Mouse (Mus musculus) E14TG2a.4 (cell line): ENCODE measurements around the gene Nell1.

Source experiments
- H3K27me3 ChIP-seq: 2 replicates; pipeline ENCODE4 v1.6.1; 2014; ENCODE audit warnings: low read length, control low read depth; ENCODE audit not compliant: insufficient read depth
- H3K36me3 ChIP-seq: 2 replicates; pipeline ENCODE4 v1.6.1; 2014; ENCODE audit warnings: low read length, control low read depth; ENCODE audit not compliant: insufficient read depth
- H3K4me1 ChIP-seq: replicated peaks from 2 replicates; pipeline ENCODE4 v1.6.1; 2014; ENCODE audit warnings: low read depth, low read length, control low read depth
- H3K4me3 ChIP-seq: replicated peaks from 2 replicates; pipeline ENCODE4 v1.5.1; 2014; ENCODE audit warnings: mild to moderate bottlenecking, low read length
- H3K9me3 ChIP-seq: 2 replicates; pipeline ENCODE4 v1.6.1; 2014; ENCODE audit warnings: low read length, control low read depth
- CTCF ChIP-seq: conservative IDR thresholded peaks from 2 replicates; pipeline ENCODE4 v1.5.1; 2014; ENCODE audit warnings: low read length
- NANOG ChIP-seq: IDR thresholded peaks from 2 replicates; pipeline ENCODE4 v1.6.1; 2014; ENCODE audit warnings: borderline replicate concordance, low read length, mixed read lengths
- POU5F1 ChIP-seq: IDR thresholded peaks from 2 replicates; pipeline ENCODE4 v1.6.1; 2014; ENCODE audit warnings: low read length, borderline replicate concordance

Gene Nell1

GRCm38 (mm10) chr7:50783652-50784051 is 809.0 kb downstream of the Nell1 start:
- TF ChIP-seq POU5F1 (no peak), CTCF (no peak), NANOG (no peak)
- H3K4me1 ChIP-seq, result no peaks in the 10 kb centered on the region
- no peaks in the 10 kb centered on the region for H3K36me3 ChIP-seq
- no peaks in the 10 kb centered on the region for H3K27me3 ChIP-seq
- no peaks in the 10 kb centered on the region for H3K9me3 ChIP-seq
- no peak overlapping the region for H3K4me3 ChIP-seq

- Histone ChIP-seq H3K4me3 (no peak overlapping the region), H3K36me3 (no peaks in the 10 kb centered on the region), H3K27me3 (no peaks in the 10 kb centered on the region), H3K4me1 (no peaks in the 10 kb centered on the region), H3K9me3 (no peaks in the 10 kb centered on the region)
- no peak for TF ChIP-seq POU5F1
- no peak for TF ChIP-seq NANOG
Observed at GRCm38 (mm10) chr7:50826180-50826579, 851.5 kb downstream of the Nell1 start.

- Histone ChIP-seq H3K27me3 (no peaks in the 10 kb centered on the region), H3K9me3 (no peaks in the 10 kb centered on the region), H3K36me3 (no peaks in the 10 kb centered on the region), H3K4me1 (no peaks in the 10 kb centered on the region), H3K4me3 (no peak overlapping the region)
- TF ChIP-seq CTCF (no peak), POU5F1 (no peak), NANOG (no peak)
Observed at GRCm38 (mm10) chr7:50832799-50833198, 858.1 kb downstream of the Nell1 start.

- no peaks in the 10 kb centered on the region for H3K4me1 ChIP-seq
- no peaks in the 10 kb centered on the region for H3K27me3 ChIP-seq
- no peak for TF ChIP-seq NANOG
- TF ChIP-seq POU5F1, result no peak
- no peaks in the 10 kb centered on the region for H3K36me3 ChIP-seq
- H3K9me3 ChIP-seq, result no peaks in the 10 kb centered on the region
- no peak overlapping the region for H3K4me3 ChIP-seq
Observed at GRCm38 (mm10) chr7:50842646-50843045, 868.0 kb downstream of the Nell1 start.

- Histone ChIP-seq H3K4me3 (no peak overlapping the region), H3K27me3 (no peaks in the 10 kb centered on the region), H3K36me3 (no peaks in the 10 kb centered on the region), H3K4me1 (no peaks in the 10 kb centered on the region), H3K9me3 (no peaks in the 10 kb centered on the region)
- TF ChIP-seq NANOG (no peak), CTCF (no peak), POU5F1 (no peak)
Observed at GRCm38 (mm10) chr7:50847921-50848320, 873.3 kb downstream of the Nell1 start.

GRCm38 (mm10) chr7:50850271-50850670 is 875.6 kb downstream of the Nell1 start:
- H3K36me3 ChIP-seq, result no peaks in the 10 kb centered on the region
- H3K27me3 ChIP-seq, result no peaks in the 10 kb centered on the region
- no peaks in the 10 kb centered on the region for H3K9me3 ChIP-seq
- no peak overlapping the region for H3K4me3 ChIP-seq
- H3K4me1 ChIP-seq, result no peaks in the 10 kb centered on the region
- TF ChIP-seq POU5F1 (no peak), NANOG (no peak), CTCF (no peak)

GRCm38 (mm10) chr7:50870181-50870580 is 895.5 kb downstream of the Nell1 start:
- H3K9me3 ChIP-seq, result no peaks in the 10 kb centered on the region
- TF ChIP-seq POU5F1 (no peak), NANOG (no peak), CTCF (no peak)
- no peaks in the 10 kb centered on the region for H3K27me3 ChIP-seq
- H3K4me3 ChIP-seq, result no peak overlapping the region
- no peaks in the 10 kb centered on the region for H3K36me3 ChIP-seq
- H3K4me1 ChIP-seq, result no peaks in the 10 kb centered on the region

- no peaks in the 10 kb centered on the region for H3K27me3 ChIP-seq
- no peaks in the 10 kb centered on the region for H3K4me1 ChIP-seq
- H3K4me3 ChIP-seq, result no peak overlapping the region
- TF ChIP-seq POU5F1 (no peak), NANOG (no peak), CTCF (no peak)
- no peaks in the 10 kb centered on the region for H3K9me3 ChIP-seq
- H3K36me3 ChIP-seq, result no peaks in the 10 kb centered on the region
Observed at GRCm38 (mm10) chr7:50887625-50888024, 913.0 kb downstream of the Nell1 start.

GRCm38 (mm10) chr7:50899541-50900088 is 925.0 kb downstream of the Nell1 start:
- no peak for TF ChIP-seq CTCF
- TF ChIP-seq POU5F1, result no peak
- no peak for TF ChIP-seq NANOG
- Histone ChIP-seq H3K27me3 (no peaks in the 10 kb centered on the region), H3K36me3 (no peaks in the 10 kb centered on the region), H3K4me3 (no peak overlapping the region), H3K9me3 (no peaks in the 10 kb centered on the region), H3K4me1 (no peaks in the 10 kb centered on the region)
